Mouse (Mus musculus): ENCODE results near the gene Galr3. TPM values are rescaled to one million over a fixed set of nuclear protein-coding genes. Genes with fewer than 3 reads are reported as not detected.
A peak's percentile ranks its signal among the peaks of the same experiment; 100 is the strongest.
"Not testable (repeated sequence)": the region's sequence is repeated elsewhere in the genome, so short reads cannot be mapped to it uniquely, and the experiment has no call there.

Galr3 gene
- polyA plus RNA-seq, 2 experiments: 0.39 TPM; not detected in 1

DNA sequence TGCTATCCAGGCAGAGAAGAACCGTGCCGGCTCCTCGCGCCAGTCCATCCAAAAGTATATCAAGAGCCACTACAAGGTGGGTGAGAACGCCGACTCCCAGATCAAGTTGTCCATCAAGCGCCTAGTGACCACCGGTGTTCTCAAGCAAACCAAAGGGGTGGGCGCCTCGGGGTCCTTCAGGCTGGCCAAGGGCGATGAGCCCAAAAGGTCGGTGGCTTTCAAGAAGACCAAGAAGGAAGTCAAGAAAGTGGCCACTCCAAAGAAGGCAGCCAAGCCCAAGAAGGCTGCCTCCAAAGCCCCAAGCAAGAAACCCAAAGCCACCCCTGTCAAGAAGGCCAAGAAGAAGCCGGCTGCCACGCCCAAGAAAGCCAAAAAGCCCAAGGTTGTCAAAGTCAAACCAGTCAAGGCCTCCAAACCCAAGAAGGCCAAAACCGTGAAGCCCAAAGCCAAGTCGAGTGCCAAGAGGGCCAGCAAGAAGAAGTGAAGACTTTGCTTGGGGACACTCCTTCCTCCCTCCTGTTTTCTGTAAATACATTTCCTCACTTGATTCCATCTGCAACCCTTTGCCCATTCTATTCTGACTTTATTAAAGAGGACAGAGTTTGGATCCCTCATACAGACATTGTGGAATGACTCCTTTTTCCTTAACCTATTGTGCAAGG lies 12.7 kb upstream of the Galr3 start:
- ATAC-seq (ENCODE audit: low FRiP score, low read depth) (no peak), DNase-seq (ENCODE audit: low spot score) (no peak)
- Histone ChIP-seq H3K4me1 (ENCODE audit: control insufficient read depth, insufficient read depth, low read length) (peaks cover 25% of the 10 kb centered on the region), H3K9me3 (ENCODE audit: control insufficient read depth, low read length) (no peaks in the 10 kb centered on the region), H3K4me3 (replicated peaks; ENCODE audit: low read length) (peak overlapping the region; percentile 82), H3K27me3 (ENCODE audit: control insufficient read depth, insufficient read depth, low read length) (no peaks in the 10 kb centered on the region), H3K36me3 (ENCODE audit: control insufficient read depth, insufficient read depth, low read length) (no peaks in the 10 kb centered on the region), H3K27ac (replicated peaks; ENCODE audit: low read depth, low read length) (peak overlapping the region; percentile 99), H3K4me2 (replicated peaks; ENCODE audit: low read depth, low read length, severe bottlenecking) (peak overlapping the region; percentile 96), H3K9ac (ENCODE audit: low read depth, low read length, severe bottlenecking) (peak overlapping the region; percentile 100)
- no peak for TF ChIP-seq POLR2A (IDR thresholded peaks at IDR 0.05; ENCODE audit: borderline replicate concordance, extremely low read depth, insufficient read depth, insufficient read length)
- 16% methylated on average over 16 of the region's 16 CpGs for WGBS

DNA sequence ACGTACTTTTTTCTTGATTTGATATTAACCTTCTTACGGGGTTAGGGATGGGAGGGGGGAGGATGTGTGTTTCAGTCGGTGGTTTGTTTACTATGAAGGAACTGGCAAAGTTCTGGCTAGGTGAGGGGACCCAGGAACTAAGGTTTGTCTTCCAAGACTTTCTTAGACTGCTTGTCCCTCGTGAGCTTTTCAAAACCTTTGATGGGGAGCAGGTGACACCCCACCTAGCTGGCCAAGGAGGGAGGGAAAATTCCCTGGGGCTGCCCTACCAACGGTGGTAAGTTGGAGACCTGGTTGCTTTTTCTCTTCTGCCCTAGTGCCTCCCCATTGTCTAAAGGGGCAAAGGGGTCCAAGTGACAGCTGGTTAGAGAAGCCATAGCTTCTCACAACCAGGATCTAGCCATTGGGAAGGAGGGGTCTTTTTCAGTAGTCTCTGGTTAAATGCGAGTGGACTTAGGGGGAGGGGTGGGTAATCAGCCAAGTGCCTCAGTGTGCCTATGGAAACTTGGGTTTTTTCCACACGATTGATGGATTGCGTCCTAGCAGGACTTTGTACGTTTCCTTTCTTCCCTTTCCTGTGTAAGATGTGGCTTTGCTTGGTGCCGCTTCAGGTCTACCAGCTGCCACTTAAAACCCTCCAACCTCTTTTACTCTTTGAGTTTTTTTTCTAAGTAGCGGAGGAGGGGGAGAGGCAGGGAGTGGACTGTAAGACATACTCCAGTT lies 12.0 kb upstream of the Galr3 start:
- 6% methylated on average over 11 of the region's 11 CpGs for WGBS
- H3K36me3 ChIP-seq (ENCODE audit: control insufficient read depth, insufficient read depth, low read length): no peaks in the 10 kb centered on the region
- H3K27ac ChIP-seq (replicated peaks; ENCODE audit: low read depth, low read length): peak overlapping the region; percentile 56
- H3K4me1 ChIP-seq (ENCODE audit: control insufficient read depth, insufficient read depth, low read length): peaks cover 25% of the 10 kb centered on the region
- H3K27me3 ChIP-seq (ENCODE audit: control insufficient read depth, insufficient read depth, low read length): no peaks in the 10 kb centered on the region
- H3K9ac ChIP-seq (ENCODE audit: low read depth, low read length, severe bottlenecking): peak overlapping the region; percentile 100
- ATAC-seq (ENCODE audit: low FRiP score, low read depth): no peak
- peak overlapping the region; percentile 82 for H3K4me3 ChIP-seq (replicated peaks; ENCODE audit: low read length)
- DNase-seq (ENCODE audit: low spot score): peak; percentile 49
- no peaks in the 10 kb centered on the region for H3K9me3 ChIP-seq (ENCODE audit: control insufficient read depth, low read length)
- peak overlapping the region; percentile 96 for H3K4me2 ChIP-seq (replicated peaks; ENCODE audit: low read depth, low read length, severe bottlenecking)
- no peak for TF ChIP-seq POLR2A (IDR thresholded peaks at IDR 0.05; ENCODE audit: borderline replicate concordance, extremely low read depth, insufficient read depth, insufficient read length)

DNA sequence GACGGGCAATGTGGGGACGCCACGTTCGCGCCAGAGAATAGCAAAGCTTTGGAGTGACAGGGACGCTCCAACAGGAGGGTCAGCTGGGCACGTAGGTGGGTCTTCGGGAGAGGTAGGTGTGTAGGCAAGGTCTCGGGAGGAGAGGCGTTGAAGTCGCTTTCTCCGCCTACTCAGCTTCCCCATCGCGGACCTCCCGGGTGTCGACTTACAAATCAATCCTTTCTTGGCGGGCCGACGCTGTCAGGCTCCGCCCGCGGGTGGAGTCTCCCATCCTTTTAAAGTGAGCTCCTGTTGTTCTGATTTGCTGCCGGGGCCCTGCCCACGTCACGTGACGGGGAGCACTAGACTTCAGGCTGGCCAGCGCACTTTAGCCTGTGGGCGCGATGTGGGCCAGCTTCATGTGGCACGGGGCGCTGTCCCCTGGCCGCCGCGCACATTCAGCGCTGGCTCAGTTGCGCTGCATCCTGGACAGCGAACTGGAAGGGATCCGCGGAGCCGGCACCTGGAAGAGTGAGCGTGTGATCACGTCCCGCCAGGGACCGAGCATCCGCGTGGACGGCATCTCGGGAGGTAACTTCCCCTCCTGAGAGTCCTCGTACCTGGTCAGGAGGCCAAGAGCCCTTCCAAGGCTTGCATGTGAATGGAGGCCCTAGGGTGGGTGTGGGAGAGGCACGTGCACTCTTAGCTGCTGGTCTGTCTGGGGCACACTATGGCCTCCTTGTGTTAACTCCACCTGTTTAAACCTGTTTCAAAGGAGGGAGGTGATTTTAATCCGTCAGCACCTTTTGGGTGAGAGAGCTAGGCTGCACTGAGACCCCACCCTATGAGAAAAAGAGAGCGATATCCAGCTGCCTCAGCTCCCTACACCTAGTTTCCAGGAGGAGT lies 10.9 kb upstream of the Galr3 start:
- H3K36me3 ChIP-seq (ENCODE audit: control insufficient read depth, insufficient read depth, low read length): no peaks in the 10 kb centered on the region
- H3K9me3 ChIP-seq (ENCODE audit: control insufficient read depth, low read length): no peaks in the 10 kb centered on the region
- ATAC-seq (ENCODE audit: low FRiP score, low read depth): peak; percentile 84
- DNase-seq (ENCODE audit: low spot score): peak; percentile 96
- H3K27ac ChIP-seq (replicated peaks; ENCODE audit: low read depth, low read length): peak overlapping the region; percentile 75
- no peaks in the 10 kb centered on the region for H3K27me3 ChIP-seq (ENCODE audit: control insufficient read depth, insufficient read depth, low read length)
- peak overlapping the region; percentile 82 for H3K4me3 ChIP-seq (replicated peaks; ENCODE audit: low read length)
- TF ChIP-seq POLR2A (IDR thresholded peaks at IDR 0.05; ENCODE audit: borderline replicate concordance, extremely low read depth, insufficient read depth, insufficient read length): 0 out of 2 replicates have a peak, but pooled peaks have one; percentile 25
- H3K4me1 ChIP-seq (ENCODE audit: control insufficient read depth, insufficient read depth, low read length): peaks cover 23% of the 10 kb centered on the region
- H3K4me2 ChIP-seq (replicated peaks; ENCODE audit: low read depth, low read length, severe bottlenecking): peak overlapping the region; percentile 96
- 1% methylated on average over 52 of the region's 52 CpGs for WGBS
- H3K9ac ChIP-seq (ENCODE audit: low read depth, low read length, severe bottlenecking): peak overlapping the region; percentile 100

DNA sequence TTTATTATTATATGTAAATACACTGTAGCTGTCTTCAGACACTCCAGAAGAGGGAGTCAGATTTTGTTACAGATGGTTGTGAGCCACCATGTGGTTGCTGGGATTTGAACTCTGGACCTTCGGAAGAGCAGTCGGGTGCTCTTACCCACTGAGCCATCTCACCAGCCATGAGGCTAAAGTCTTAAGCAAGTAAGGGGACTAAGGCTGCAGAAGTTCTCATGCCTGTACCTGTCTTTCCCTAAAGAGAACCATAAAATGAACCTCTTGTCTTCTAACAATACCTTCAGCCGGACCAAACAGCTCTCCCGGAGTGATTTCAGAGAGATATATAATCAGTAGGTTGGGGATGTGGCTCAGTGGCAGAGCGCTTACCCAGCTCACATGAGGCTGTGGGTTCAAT lies 9.8 kb upstream of the Galr3 start:
- not testable (repeated sequence) for H3K36me3 ChIP-seq (ENCODE audit: control insufficient read depth, insufficient read depth, low read length); DNase-seq (ENCODE audit: low spot score); H3K9ac ChIP-seq (ENCODE audit: low read depth, low read length, severe bottlenecking); ATAC-seq (ENCODE audit: low FRiP score, low read depth); H3K27me3 ChIP-seq (ENCODE audit: control insufficient read depth, insufficient read depth, low read length); H3K4me2 ChIP-seq (replicated peaks; ENCODE audit: low read depth, low read length, severe bottlenecking); H3K4me3 ChIP-seq (replicated peaks; ENCODE audit: low read length); H3K9me3 ChIP-seq (ENCODE audit: control insufficient read depth, low read length); H3K27ac ChIP-seq (replicated peaks; ENCODE audit: low read depth, low read length)
- WGBS: 81% methylated on average over 5 of the region's 5 CpGs
- H3K4me1 ChIP-seq (ENCODE audit: control insufficient read depth, insufficient read depth, low read length): peaks cover 13% of the 10 kb centered on the region

DNA sequence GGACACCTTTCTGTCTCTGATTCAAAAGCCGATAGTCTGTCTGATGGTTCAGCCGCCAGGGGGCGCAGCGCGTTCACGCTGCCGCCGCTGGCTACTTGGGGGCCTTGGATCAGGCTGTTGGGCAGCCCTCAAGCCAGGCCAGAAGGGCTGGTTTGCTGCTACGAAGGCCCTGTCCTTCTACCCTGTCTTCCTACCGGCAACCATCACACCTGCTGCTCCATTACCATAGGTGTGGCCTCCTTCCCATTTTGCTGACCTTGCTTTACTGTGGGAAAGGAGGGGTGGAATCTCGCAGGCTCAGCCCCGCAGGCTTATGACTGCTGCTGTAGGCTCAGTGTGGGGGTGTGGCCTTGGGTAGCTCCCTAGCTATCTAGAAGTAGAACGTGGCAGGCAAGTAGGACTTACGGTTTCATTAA lies 3.8 kb upstream of the Galr3 start:
- TF ChIP-seq POLR2A (IDR thresholded peaks at IDR 0.05; ENCODE audit: borderline replicate concordance, extremely low read depth, insufficient read depth, insufficient read length): no peak
- peaks cover 22% of the 10 kb centered on the region for H3K27me3 ChIP-seq (ENCODE audit: control insufficient read depth, insufficient read depth, low read length)
- no peak overlapping the region for H3K27ac ChIP-seq (replicated peaks; ENCODE audit: low read depth, low read length)
- peaks cover 14% of the 10 kb centered on the region; the same call in 1 of the 2 replicates for H3K36me3 ChIP-seq (ENCODE audit: control insufficient read depth, insufficient read depth, low read length)
- peaks cover 18% of the 10 kb centered on the region for H3K4me1 ChIP-seq (ENCODE audit: control insufficient read depth, insufficient read depth, low read length)
- WGBS: 12% methylated on average over 14 of the region's 14 CpGs
- DNase-seq (ENCODE audit: low spot score) (peak; percentile 61), ATAC-seq (ENCODE audit: low FRiP score, low read depth) (no peak)
- H3K9me3 ChIP-seq (ENCODE audit: control insufficient read depth, low read length): no peaks in the 10 kb centered on the region
- H3K9ac ChIP-seq (ENCODE audit: low read depth, low read length, severe bottlenecking): 0 out of 2 replicates have a peak overlapping the region, but pooled peaks have one; percentile 12
- H3K4me2 ChIP-seq (replicated peaks; ENCODE audit: low read depth, low read length, severe bottlenecking): peak overlapping the region; percentile 26; the same call in 1 of the 2 replicates
- H3K4me3 ChIP-seq (replicated peaks; ENCODE audit: low read length): no peak overlapping the region

Measured in limb, embryonic 14.5 days (tissue).